Mouse (Mus musculus) mouse trophoblast stem cell (cell line): ENCODE data around the gene R3hdm1.

Experiments used
- in situ Hi-C, 2 experiments: fragments of 300-500 bp; cut with MseI, MboI; formaldehyde crosslinking; loops; 2 replicates in 1 of 2; 3 replicates in 1 of 2; pipeline ENCODE4 v1.15.1; 2025

Gene R3hdm1

GRCm38 (mm10) chr1:128102641-128103461, at the start of gene R3hdm1, which contains the start of gene Zranb3:
Gene R3hdm1 (plus strand): TSS chr1:128103301.
Gene Zranb3 (minus strand): TSS chr1:128103047.
- in situ Hi-C loops = no loop called here

DNA sequence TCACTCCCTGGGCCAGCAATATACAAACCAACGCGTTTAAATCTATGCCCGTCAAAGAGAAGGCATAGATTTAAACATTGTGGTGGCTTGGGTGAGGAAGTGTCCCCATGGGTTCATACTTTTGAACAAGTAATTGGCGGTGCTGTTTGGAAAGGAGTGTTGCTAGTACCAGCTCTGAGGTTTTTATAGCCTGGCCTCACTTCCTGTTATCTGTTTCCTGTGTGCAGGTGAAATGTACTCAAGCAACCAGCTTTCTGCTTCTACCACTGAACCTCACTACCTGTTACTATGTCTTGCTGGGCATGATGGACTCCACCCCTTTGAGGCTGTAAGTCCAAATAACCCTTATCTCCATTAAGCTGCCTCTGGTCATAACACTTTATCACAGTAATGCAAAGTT, 45.8 kb upstream of the R3hdm1 start:
- in situ Hi-C loops = no loop called here

DNA sequence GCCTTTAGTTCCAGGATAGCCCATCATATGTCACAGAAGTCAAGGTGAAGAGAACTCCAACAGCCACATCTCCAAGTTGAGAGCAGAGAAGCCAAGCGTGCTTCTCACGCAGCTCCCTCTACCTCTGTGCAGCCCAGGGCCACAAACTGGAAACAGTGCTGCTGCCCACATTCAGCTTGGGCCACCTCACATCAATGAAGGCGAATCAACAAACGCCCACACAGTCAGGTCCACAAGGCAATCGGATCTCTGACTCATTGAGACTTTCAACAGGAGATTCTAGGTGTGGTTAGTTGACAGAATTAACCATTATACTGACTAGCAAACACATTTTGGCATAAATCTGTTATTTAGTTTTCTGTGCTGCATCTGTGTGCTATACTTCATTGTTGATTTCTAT, 44.5 kb upstream of the R3hdm1 start:
- in situ Hi-C loops = no loop called here

GRCm38 (mm10) chr1:128060655-128061344, 42.3 kb upstream of the R3hdm1 start:
- in situ Hi-C loops = no loop called here

DNA sequence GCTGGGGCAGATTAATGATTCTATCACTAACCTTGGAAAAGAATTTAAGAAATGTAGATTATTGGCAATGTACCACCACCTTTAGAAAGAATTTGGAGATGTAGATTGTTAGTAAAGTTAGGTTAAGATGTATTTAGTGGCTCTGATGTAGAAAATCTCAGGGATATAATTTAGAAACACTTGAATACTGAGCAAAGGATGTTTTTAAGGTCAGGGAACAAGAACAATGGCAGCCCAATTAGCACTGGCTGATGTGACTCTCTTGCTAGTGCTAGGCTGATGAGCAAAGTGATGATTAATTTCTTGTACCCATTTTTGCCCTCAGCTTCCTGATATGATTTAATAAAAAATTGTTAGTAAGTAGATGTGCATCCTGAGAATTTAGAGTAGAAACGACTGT, 41.7 kb upstream of the R3hdm1 start:
- in situ Hi-C loops = no loop called here

DNA sequence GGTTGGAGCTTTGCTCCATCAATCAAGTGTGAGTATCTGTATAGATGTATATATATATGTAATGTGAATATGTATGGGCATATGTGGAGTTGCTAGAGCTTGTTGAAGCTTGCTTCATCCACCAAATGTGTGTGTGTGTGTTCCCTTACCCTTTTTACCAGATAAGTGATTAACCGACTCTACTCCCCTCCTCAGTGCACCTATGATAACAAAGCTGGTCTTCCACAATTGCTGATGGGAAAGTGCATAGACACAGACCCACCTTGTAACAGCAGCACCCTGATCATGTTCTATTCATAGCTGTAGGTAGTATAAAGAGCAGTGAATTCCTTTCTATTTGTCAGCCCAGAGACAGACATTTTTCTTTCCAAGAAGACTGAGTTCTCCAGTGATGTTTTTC, 40.9 kb upstream of the R3hdm1 start:
- in situ Hi-C loops = no loop called here

DNA sequence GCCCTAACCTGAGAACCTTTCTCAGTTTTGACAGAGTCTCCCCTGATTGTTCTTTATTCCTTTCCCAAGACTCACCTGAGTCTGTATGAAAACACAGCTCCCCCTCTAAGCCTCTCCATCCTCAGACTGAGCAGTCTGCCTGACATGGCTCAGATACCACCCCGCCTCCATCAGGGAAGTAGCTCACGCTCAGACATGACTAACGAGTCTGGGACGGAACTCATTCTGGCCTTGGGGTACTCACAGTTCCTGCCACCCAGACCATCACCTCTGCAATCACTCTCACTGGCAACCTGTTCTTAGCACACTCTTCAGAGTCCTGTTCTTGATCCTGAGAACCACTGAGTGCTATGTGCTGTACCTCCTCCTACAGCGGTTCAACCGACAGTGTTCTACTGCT, 38.4 kb upstream of the R3hdm1 start:
- in situ Hi-C loops = no loop called here

DNA sequence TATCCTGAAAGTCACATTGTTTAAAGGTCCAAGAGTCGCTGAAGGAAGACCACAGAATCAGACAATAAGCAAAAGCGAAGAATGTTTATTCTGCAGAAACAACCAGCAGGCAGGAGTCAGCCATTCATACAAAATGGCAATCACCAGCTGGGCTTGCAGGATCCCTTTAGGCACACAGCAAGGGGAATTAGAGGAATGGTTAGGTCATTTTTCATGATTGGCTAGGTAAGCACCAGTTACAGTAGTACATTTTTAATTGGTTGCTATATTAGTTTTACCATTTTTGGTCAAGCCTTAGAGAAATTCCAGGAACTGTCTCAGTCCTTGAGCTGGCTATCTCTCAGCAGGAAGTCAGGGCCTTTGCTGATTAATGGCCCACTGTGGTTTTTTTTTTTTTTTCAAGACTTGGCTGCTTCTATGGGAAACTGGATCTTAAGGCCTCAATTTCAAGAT, 34.1 kb upstream of the R3hdm1 start:
- in situ Hi-C loops = no loop called here

GRCm38 (mm10) chr1:128070003-128070402, 33.1 kb upstream of the R3hdm1 start:
- in situ Hi-C loops = no loop called here

- in situ Hi-C loops = no loop called here
Measured at GRCm38 (mm10) chr1:128073051-128073450, 30.1 kb upstream of the R3hdm1 start.

DNA sequence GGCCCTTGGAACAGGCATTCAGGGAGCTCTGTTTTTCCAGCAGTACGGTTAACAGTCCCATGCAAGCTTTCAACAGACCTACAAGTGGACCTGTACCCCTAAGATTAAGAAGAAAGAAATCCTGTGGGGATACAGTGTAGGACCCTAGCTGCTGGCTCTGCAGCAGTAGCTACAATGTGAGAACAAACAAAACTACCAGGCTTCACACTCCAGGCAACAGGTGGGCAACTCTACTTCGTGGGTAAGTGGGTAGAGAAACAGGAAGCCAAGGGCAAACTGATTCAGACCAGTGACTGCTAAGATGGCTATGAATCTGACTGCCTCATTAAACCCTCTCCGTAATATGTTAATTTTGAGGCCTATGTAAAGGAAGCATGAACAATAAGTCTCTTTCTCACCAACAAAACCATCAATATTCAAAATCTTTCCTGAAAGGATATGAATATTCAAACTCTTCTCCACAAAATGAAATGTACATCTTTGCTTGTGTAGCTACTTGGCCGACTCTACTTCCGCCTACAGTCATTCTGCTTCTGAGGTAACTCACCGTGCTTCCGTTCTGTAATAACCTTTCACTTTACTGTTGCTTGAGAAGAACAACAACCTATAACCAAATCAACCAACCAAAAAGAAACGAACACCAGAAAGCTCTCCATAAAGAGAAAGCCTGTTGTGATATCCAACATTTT, 26.2 kb upstream of the R3hdm1 start:
- in situ Hi-C loops = no loop called here

DNA sequence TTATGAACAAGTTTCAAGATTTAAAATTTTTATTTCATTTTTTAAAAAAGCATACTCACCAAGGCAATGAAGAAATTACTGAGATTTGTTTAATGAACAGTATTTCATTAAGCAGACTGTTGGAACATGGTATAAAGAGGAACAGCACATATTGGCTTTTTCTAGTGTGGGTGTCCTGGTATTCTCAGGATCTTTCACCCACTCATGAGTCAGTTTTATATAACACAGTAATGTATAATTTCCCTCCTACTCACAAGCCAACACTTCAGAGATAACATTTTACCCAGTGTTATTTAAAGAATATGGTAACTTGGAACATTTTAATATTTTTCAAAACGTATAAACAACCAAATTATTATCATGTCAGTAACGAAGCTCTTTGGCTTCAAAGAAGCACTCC, 25.3 kb upstream of the R3hdm1 start:
- in situ Hi-C loops = no loop called here

GRCm38 (mm10) chr1:128078646-128079045, 24.5 kb upstream of the R3hdm1 start:
- in situ Hi-C loops = no loop called here

- in situ Hi-C loops = no loop called here
Measured at GRCm38 (mm10) chr1:128080936-128081696, 22.0 kb upstream of the R3hdm1 start.

GRCm38 (mm10) chr1:128081873-128082272, 21.2 kb upstream of the R3hdm1 start:
- in situ Hi-C loops = no loop called here

DNA sequence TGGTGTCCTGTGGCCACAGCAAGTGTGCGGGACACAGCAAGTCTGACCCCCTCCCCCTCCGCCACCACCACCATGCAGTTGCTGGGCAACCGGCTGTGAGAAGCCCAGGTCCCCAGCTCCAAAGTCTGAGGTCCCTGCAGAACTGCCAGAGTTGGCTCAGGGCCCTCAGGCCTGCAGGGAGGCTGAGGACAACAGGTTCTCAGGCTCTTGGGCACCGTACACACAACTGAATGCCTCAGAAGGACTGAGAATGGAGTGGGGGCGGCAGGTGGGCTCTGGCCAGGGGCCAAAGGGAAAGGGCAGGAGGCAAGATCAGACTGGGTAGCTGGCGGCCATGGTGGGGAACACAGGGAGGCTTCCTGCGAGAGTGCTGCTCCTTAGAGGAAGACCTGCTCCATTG, 20.3 kb upstream of the R3hdm1 start:
- in situ Hi-C loops = no loop called here

GRCm38 (mm10) chr1:128094686-128095085, 8.4 kb upstream of the R3hdm1 start:
- in situ Hi-C loops = no loop called here

DNA sequence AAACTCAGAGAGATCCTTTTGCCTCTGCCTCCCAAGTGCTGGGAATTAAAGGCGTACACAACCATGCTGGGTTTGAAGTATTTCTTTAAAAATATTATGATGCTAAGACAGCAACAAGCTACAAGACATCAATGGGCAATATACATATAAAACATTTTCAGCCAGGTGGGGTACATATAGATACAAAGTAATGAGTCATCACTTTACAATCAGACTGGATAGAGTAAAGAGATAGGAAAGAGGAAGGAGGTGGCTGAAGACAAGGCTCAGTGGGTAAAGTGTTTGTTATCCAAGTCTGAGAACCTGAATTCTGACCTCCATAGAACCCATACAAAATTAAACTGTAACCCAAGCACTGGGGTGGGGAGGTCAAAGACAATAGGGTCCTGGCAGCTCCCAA, 4.8 kb upstream of the R3hdm1 start:
- in situ Hi-C loops = no loop called here

GRCm38 (mm10) chr1:128102251-128102640, 855 bp upstream of the R3hdm1 start:
- in situ Hi-C loops = no loop called here

- in situ Hi-C loops = no loop called here
Measured at GRCm38 (mm10) chr1:128103520-128104088, 503 bp downstream of the R3hdm1 start.

GRCm38 (mm10) chr1:128120913-128121627, 18.0 kb downstream of the R3hdm1 start:
- in situ Hi-C loops = no loop called here
